Mouse (Mus musculus) neural tube, embryonic 11.5 days (tissue): ENCODE data around the gene Slc6a4. TPM values are rescaled to one million over a fixed set of nuclear protein-coding genes. Genes with fewer than 3 reads are reported as not detected.
A peak's percentile ranks its signal among the peaks of the same experiment; 100 is the strongest.

Experiments used
- ATAC-seq: fragments of 200-750 bp; cut with Nextera tagmentation; 2 replicates; pipeline ENCODE4 v1.8.0; 2017; ENCODE audit warnings: moderate number of reproducible peaks, mild to moderate bottlenecking, moderate TSS enrichment, moderate library complexity; ENCODE audit not compliant: insufficient read depth, low FRiP score, low TSS enrichment
- DNase-seq: peaks from one replicate; pipeline ENCODE4 v3.0.0-alpha.2; 2015; ENCODE audit warnings: low spot score
- H3K27ac ChIP-seq: fragments of 300-500 bp; sonication (generic); 2 replicates; pipeline ENCODE4 v1.5.1; 2014; ENCODE audit warnings: low read depth, mild to moderate bottlenecking, low read length
- H3K27me3 ChIP-seq: fragments of 300-500 bp; sonication (generic); 2 replicates; pipeline ENCODE4 v1.6.1; 2014; ENCODE audit warnings: mild to moderate bottlenecking, low read length, mixed read lengths; ENCODE audit not compliant: control insufficient read depth, insufficient read depth
- H3K36me3 ChIP-seq: fragments of 300-500 bp; sonication (generic); 2 replicates; pipeline ENCODE4 v1.6.1; 2014; ENCODE audit warnings: mild to moderate bottlenecking, low read length, moderate library complexity, mixed read lengths; ENCODE audit not compliant: control insufficient read depth, insufficient read depth
- H3K4me1 ChIP-seq: fragments of 300-500 bp; sonication (generic); 2 replicates; pipeline ENCODE4 v1.6.1; 2014; ENCODE audit warnings: low read length, mixed read lengths; ENCODE audit not compliant: control insufficient read depth, insufficient read depth
- H3K4me2 ChIP-seq: fragments of 300-500 bp; sonication (generic); 2 replicates; pipeline ENCODE4 v1.6.1; 2014; ENCODE audit warnings: low read depth, mild to moderate bottlenecking, moderate library complexity
- H3K4me3 ChIP-seq: fragments of 300-500 bp; sonication (generic); 2 replicates; pipeline ENCODE4 v1.5.1; 2014; ENCODE audit warnings: low read depth, low read length
- H3K9ac ChIP-seq: fragments of 300-500 bp; sonication (generic); 2 replicates; pipeline ENCODE4 v1.6.1; 2014; ENCODE audit warnings: mild to moderate bottlenecking, low read length
- H3K9me3 ChIP-seq: fragments of 300-500 bp; sonication (generic); 2 replicates; pipeline ENCODE4 v1.6.1; 2016; ENCODE audit warnings: low read length; ENCODE audit not compliant: control insufficient read depth
- WGBS: fragments of 180-500 bp; shearing (Covaris S2); extraction: QIAGEN DNeasy Blood & Tissue Kit; methylation state at CpG from one replicate; pipeline ENCODE4 v1.1.7; 2014; 5-methylcytosine and 5-hydroxymethylcytosine counted together
- microRNA counts: library from miRNA; unstranded; fragments of <30 nt; microRNA quantifications from one replicate; lab custom pipeline; 2015
- microRNA-seq: library from miRNA; unstranded; fragments of <30 nt; microRNA quantifications from one replicate; pipeline ENCODE4, GENCODE M21; 2016
- polyA plus RNA-seq: library from polyadenylated mRNA; unstranded; fragments of >200 nt; fragmentation: Nextera tagmentation; extraction: Ambion mirVana; gene quantifications from 2 replicates; pipeline ENCODE4 v1.2.1, GENCODE M21; 2014

The Slc6a4 gene
- polyA plus RNA-seq, 1 experiment from 2014 or later = 1.5 TPM

DNA sequence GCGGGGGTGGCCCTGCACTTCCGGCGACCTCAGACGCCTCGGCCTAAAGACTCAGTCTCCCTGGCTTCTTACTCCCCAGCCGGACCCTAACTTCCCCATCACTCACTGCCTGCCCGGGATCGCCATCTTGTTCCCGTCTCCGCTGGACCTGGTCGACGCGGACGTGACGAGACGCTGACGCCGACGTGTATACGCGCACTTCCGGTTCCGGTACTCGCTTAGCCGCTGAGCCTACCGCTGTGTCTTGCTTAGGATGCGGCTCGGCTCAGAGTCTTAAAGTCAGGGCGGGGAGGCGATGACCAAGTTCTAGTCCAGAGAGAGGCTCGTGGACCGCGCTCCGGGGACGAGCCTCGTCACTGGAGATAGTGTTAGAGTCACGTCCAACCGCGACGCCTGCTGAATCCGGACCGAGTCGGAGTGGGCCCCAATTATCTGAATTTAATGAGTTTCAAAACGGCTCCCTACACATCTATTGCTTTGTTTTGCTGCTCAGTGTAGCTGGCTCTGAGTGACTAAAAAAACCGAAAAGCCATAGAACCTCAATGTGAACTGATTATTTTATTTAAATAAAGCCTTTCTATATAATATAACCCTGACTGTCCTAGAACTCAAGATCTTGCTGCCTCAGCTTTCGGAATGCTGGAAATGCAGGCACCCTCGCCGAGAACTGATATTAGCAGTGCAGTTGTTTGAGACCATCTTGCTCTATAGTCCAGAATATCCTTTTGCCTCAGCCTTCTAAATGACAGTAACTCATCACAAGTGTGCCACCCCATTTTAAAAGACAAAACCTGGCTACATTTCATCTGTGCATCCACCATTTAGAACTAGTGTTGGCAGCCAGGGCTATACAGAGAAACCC lies 80.1 kb downstream of the Slc6a4 start, which contains the start of gene Nsrp1:
Nsrp1 (minus strand) TSS at position 163 of the 862 bp plus-strand sequence.
- peak within 1 kb of the TSS; percentile 72 for H3K27ac ChIP-seq
- peak within 1 kb of the TSS; percentile 47 for H3K4me2 ChIP-seq
- H3K4me1 ChIP-seq = peaks cover 3% of the 10 kb centered on the region; the same call in 1 of the 2 replicates
- H3K27me3 ChIP-seq = no peaks in the 10 kb centered on the region
- H3K9ac ChIP-seq = peak within 1 kb of the TSS; percentile 70
- WGBS = 4% methylated on average over 48 of the region's 48 CpGs
- peak; percentile 94 for DNase-seq
- peak; percentile 97 for ATAC-seq
- H3K4me3 ChIP-seq = peak within 1 kb of the TSS; percentile 68
- H3K9me3 ChIP-seq = no peaks in the 10 kb centered on the region
- no peaks in the 10 kb centered on the region for H3K36me3 ChIP-seq

DNA sequence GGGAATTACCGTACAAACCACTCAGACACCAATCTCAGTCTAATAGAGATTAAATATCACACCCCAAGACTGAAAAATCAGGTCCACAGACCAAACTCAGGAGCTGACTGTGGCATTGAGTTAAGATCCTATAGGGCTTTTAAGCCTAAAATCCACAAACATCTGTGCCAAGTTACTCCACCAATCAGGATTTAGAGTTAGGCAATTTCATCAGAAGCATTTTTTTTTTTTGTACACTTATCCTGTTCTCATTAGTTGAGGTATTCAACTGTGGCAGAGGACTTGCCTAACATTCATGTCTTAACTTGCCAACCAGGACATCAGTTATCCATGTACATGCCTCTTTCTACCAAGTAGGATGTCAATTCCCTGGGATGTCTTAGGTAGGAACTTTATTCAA lies 81.0 kb downstream of the Slc6a4 start:
- DNase-seq = no peak
- H3K27ac ChIP-seq = no peak overlapping the region
- H3K27me3 ChIP-seq = no peaks in the 10 kb centered on the region
- no peak overlapping the region for H3K9ac ChIP-seq
- no peaks in the 10 kb centered on the region for H3K36me3 ChIP-seq
- no peak overlapping the region for H3K4me3 ChIP-seq
- H3K9me3 ChIP-seq = no peaks in the 10 kb centered on the region
- 98% methylated on average over 1 of the region's 1 CpGs for WGBS
- no peak for ATAC-seq
- peaks cover 3% of the 10 kb centered on the region; the same call in 1 of the 2 replicates for H3K4me1 ChIP-seq
- H3K4me2 ChIP-seq = no peak overlapping the region

MicroRNA genes within 50 kb of the gene (microRNA counts, 519-probe panel; counts per million panel counts)
- 4,401 counts per million, percentile 81 among the panel's probes with 10 or more counts for microRNA mmu-miR-423-3p (lab: Ali Mortazavi, UCI)
- microRNA mmu-miR-423-5p (lab: Ali Mortazavi, UCI) = 4,239 counts per million, percentile 78 among the panel's probes with 10 or more counts

Small RNA genes within 50 kb of the gene (microRNA-seq; reads per million reads assigned to microRNA genes)
- gene Mir423 = 3,044 reads per million, percentile 87 among the genes with 10 or more reads in this experiment

Other genes starting within 250 kb of the Slc6a4 start
- 30.1 and 36.4 TPM in 2 replicates for gene Gosr1, start 235.0 kb upstream of the Slc6a4 start, polyA plus RNA-seq
- 14.7 and 16.9 TPM in 2 replicates for gene Cpd, start 151.6 kb upstream of the Slc6a4 start, polyA plus RNA-seq
- 0.39 TPM in 1 of 2 replicates, not detected in the other for gene Tmigd1, start 96.4 kb upstream of the Slc6a4 start, polyA plus RNA-seq
- 175 and 180 TPM in 2 replicates for gene Blmh, start 73.8 kb upstream of the Slc6a4 start, polyA plus RNA-seq
- gene Nsrp1, start 79.8 kb downstream of the Slc6a4 start, polyA plus RNA-seq = 49.1 and 55.7 TPM in 2 replicates
- gene Efcab5, start 190.4 kb downstream of the Slc6a4 start, polyA plus RNA-seq = 0.21 and 0.59 TPM in 2 replicates
- gene Ssh2, start 217.7 kb downstream of the Slc6a4 start, polyA plus RNA-seq = 11.9 and 14.3 TPM in 2 replicates